Mouse (Mus musculus) stomach, embryonic 14.5 days (tissue): ENCODE results near the gene Agap2. TPM values are rescaled to one million over a fixed set of nuclear protein-coding genes. Genes with fewer than 3 reads are reported as not detected.

Experiments used
- ATAC-seq: fragments of 200-750 bp; cut with Nextera tagmentation; 2 replicates; pipeline ENCODE4 v1.8.0; 2017; ENCODE audit warnings: low read depth, moderate TSS enrichment; ENCODE audit not compliant: insufficient number of reproducible peaks, insufficient read depth, low FRiP score
- H3K27ac ChIP-seq: fragments of 300-500 bp; sonication (generic); 2 replicates; pipeline ENCODE4 v1.5.1; 2014; ENCODE audit warnings: mild to moderate bottlenecking, low read length, moderate library complexity, mixed read lengths
- H3K27me3 ChIP-seq: fragments of 300-500 bp; sonication (generic); 2 replicates; pipeline ENCODE4 v1.6.1; 2014; ENCODE audit warnings: low read length, control low read depth, mixed read lengths; ENCODE audit not compliant: control insufficient read depth, insufficient read depth
- H3K36me3 ChIP-seq: fragments of 300-500 bp; sonication (generic); 2 replicates; pipeline ENCODE4 v1.6.1; 2014; ENCODE audit warnings: mild to moderate bottlenecking, control low read depth, low read length, moderate library complexity, mixed read lengths; ENCODE audit not compliant: control insufficient read depth, insufficient read depth
- H3K4me1 ChIP-seq: fragments of 300-500 bp; sonication (generic); 2 replicates; pipeline ENCODE4 v1.6.1; 2014; ENCODE audit warnings: low read length, control low read depth, mixed read lengths; ENCODE audit not compliant: control insufficient read depth, insufficient read depth
- H3K4me2 ChIP-seq: fragments of 300-500 bp; sonication (generic); replicated peaks from 2 replicates; pipeline ENCODE4 v1.6.1; 2014; ENCODE audit warnings: low read depth, low read length, control low read depth
- H3K4me3 ChIP-seq: fragments of 300-500 bp; sonication (generic); 2 replicates; pipeline ENCODE4 v1.5.1; 2014; ENCODE audit warnings: low read depth, low read length, control low read depth
- H3K9ac ChIP-seq: fragments of 300-500 bp; sonication (generic); replicated peaks from 2 replicates; pipeline ENCODE4 v1.6.1; 2014; ENCODE audit warnings: low read depth, mild to moderate bottlenecking, control low read depth, low read length, moderate library complexity, mixed read lengths
- H3K9me3 ChIP-seq: fragments of 300-500 bp; sonication (generic); 2 replicates; pipeline ENCODE4 v1.6.1; 2016; ENCODE audit warnings: low read depth, low read length, control low read depth; ENCODE audit not compliant: control insufficient read depth
- WGBS: fragments of 180-500 bp; shearing (Covaris S2); extraction: QIAGEN DNeasy Blood & Tissue Kit; methylation state at CpG from one replicate; pipeline ENCODE4 v1.1.7; 2014; 5-methylcytosine and 5-hydroxymethylcytosine counted together
- polyA plus RNA-seq: library from polyadenylated mRNA; unstranded; fragments of >200 nt; fragmentation: Nextera tagmentation; extraction: Ambion mirVana; gene quantifications from 2 replicates; pipeline ENCODE4 v1.2.1, GENCODE M21; 2014

The Agap2 gene
- 0.27 and 0.56 TPM in 2 replicates for polyA plus RNA-seq

DNA sequence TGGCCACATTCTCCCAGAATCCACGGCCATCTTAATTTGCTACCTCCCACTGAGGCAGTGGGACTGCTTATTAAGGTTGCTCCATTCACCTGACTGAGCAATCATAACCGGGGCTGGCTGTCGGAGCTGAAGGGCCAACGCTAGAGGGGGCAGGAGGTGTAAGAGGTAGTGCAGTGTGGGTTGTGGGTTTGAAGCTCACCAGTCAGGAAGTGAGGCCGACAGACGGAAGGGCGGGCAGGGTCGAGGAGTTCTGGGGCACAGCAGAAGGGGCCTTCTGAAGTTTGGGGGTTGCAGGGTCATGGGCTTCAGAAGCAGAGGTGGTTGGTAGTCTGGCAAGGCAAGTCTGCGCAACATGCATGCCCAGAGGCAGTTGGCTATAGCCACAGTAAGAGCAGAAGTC, at the start of gene Agap2:
TSS of gene Agap2 (plus strand) at position 205 of the 400 bp plus-strand sequence.
- H3K36me3 ChIP-seq, result no peaks in the 10 kb centered on the region
- no peak within 1 kb of the TSS for H3K4me3 ChIP-seq
- no peak within 1 kb of the TSS for H3K9ac ChIP-seq
- ATAC-seq, result no peak
- H3K4me1 ChIP-seq, result peaks cover 15% of the 10 kb centered on the region
- H3K27me3 ChIP-seq, result peaks cover 22% of the 10 kb centered on the region
- WGBS, result 60% methylated on average over 9 of the region's 9 CpGs
- no peak within 1 kb of the TSS for H3K27ac ChIP-seq
- no peak within 1 kb of the TSS for H3K4me2 ChIP-seq
- H3K9me3 ChIP-seq, result no peaks in the 10 kb centered on the region

DNA sequence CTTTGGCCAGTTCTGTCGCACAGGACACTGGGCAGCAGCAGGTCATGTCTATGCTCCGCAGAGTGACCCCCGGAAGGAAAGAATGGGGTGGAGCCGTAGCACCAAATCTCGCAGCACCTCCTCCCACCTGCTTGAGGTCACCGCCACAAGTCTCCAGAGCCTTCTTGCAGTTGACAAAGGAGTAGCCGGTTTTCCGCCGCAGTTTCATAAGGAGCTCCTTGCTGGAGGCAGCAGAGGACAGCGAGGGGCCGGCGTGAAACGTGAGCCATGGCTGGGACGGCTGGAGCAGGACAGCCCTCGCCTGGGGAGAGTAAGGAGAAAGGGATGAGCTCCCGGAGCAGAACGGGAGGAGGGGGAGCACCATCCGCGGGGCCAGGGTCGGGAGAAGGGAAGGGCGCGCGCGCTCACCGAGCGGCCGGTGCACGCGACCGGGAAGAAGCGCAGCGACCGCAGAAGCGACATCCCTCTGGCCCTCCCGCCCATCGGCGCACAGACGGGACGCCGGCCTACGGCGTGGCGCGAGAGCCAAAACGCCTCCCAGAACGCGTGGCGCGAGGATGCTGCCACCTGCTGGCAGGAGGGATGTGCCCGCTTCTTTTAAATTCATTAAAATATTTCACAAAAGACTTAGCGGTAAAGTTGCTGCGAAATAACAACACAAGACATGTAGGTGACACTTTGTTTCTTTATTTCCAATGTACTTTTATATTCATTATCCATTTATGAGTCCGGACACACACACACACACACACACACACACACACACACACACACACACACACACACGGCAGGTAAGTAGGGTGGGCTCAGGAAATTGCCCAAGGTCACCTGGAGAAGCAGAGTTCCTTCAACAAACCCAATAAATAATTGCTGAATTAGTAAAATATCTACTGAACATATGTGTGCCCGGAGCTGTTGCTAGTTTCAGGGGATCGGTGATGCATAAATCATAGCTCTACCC, 44.5 kb upstream of the Agap2 start, which contains the start of gene Tsfm:
TSS of gene Tsfm (minus strand) at position 505 of the 961 bp plus-strand sequence.
- no peaks in the 10 kb centered on the region for H3K9me3 ChIP-seq
- no peaks in the 10 kb centered on the region for H3K4me1 ChIP-seq
- no peaks in the 10 kb centered on the region for H3K27me3 ChIP-seq
- 5% methylated on average over 56 of the region's 56 CpGs for WGBS
- H3K4me2 ChIP-seq, result peak within 1 kb of the TSS; percentile 85
- H3K27ac ChIP-seq, result peak within 1 kb of the TSS; percentile 59; the same call in 1 of the 2 replicates
- H3K36me3 ChIP-seq, result peaks cover 22% of the 10 kb centered on the region
- H3K9ac ChIP-seq, result peak within 1 kb of the TSS; percentile 71
- H3K4me3 ChIP-seq, result peak within 1 kb of the TSS; percentile 84
- ATAC-seq, result peak; percentile 88

- H3K9ac ChIP-seq, result no peak overlapping the region
- WGBS, result 73% methylated on average over 8 of the region's 8 CpGs
- H3K27ac ChIP-seq, result no peak overlapping the region
- H3K9me3 ChIP-seq, result no peaks in the 10 kb centered on the region
- no peaks in the 10 kb centered on the region for H3K27me3 ChIP-seq
- H3K36me3 ChIP-seq, result peaks cover 4% of the 10 kb centered on the region
- ATAC-seq, result no peak
- no peaks in the 10 kb centered on the region for H3K4me1 ChIP-seq
- no peak overlapping the region for H3K4me2 ChIP-seq
- H3K4me3 ChIP-seq, result no peak overlapping the region
These were observed 41.8 kb upstream of the Agap2 start for GRCm38 (mm10) chr10:127033301-127033741.

DNA sequence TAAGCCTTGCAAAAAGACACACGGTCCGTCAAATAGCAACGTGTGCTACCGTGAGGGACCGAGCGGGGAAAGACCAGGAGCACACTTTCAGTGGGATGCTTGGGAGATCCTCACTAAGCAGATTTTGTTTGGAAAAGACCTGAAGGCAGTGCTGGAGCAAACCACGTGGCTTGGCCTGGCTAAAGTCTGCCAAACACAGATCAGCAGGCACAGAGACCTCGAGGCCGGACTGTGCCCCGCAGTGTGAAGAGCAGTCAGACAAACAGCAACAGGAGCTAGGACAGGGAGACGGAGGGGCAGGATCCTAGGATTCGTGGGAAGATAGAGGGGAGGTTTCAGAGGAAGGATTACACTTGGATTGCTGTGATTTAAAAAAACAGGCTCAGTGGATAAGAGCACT, 38.8 kb upstream of the Agap2 start:
- 76% methylated on average over 12 of the region's 12 CpGs for WGBS
- ATAC-seq, result no peak
- no peak overlapping the region for H3K27ac ChIP-seq
- H3K4me1 ChIP-seq, result no peaks in the 10 kb centered on the region
- H3K36me3 ChIP-seq, result no peaks in the 10 kb centered on the region
- no peak overlapping the region for H3K4me2 ChIP-seq
- no peak overlapping the region for H3K4me3 ChIP-seq
- H3K9ac ChIP-seq, result no peak overlapping the region
- no peaks in the 10 kb centered on the region for H3K9me3 ChIP-seq
- no peaks in the 10 kb centered on the region for H3K27me3 ChIP-seq

- H3K4me3 ChIP-seq, result no peak overlapping the region
- no peak for ATAC-seq
- no peak overlapping the region for H3K4me2 ChIP-seq
- no peak overlapping the region for H3K27ac ChIP-seq
- no peaks in the 10 kb centered on the region for H3K9me3 ChIP-seq
- peaks cover under 1% of the 10 kb centered on the region; the same call in 1 of the 2 replicates for H3K4me1 ChIP-seq
- H3K36me3 ChIP-seq, result no peaks in the 10 kb centered on the region
- no peaks in the 10 kb centered on the region for H3K27me3 ChIP-seq
- H3K9ac ChIP-seq, result no peak overlapping the region
- WGBS, result 76% methylated on average over 12 of the region's 12 CpGs
These were observed 37.4 kb upstream of the Agap2 start for GRCm38 (mm10) chr10:127037641-127038040.

DNA sequence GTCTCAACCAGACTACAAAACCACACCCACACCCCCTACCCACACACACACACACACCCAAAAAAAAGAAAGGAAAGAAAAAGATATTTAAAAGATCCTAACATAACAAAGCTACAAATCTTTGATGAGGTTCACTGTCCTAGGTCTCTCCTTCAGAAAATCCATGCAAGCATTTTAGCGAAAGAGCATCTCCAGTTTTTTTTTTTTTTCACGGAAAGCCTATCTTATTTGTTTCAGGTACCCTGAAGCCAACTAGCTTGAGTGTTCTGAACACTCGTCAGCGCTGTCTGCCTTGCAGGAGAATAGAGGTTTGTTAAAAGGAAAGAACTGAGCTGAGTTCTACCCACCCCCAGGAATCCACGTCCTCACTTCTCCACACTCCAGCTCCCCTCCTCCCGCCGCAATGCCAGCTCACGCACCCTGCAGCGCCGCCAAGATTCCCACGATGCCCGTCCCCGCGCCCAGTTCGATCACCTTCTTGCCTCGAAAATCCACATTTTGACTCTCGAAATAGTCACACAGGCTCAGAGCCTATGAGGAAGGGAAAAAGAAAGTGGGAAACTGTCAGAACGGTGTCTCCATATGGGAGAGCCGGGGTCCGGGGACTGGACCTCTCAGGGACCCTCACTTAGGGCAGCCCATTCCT, 34.4 kb upstream of the Agap2 start:
- H3K27me3 ChIP-seq, result no peaks in the 10 kb centered on the region
- H3K36me3 ChIP-seq, result peaks cover 2% of the 10 kb centered on the region; the same call in 1 of the 2 replicates
- H3K4me3 ChIP-seq, result peak overlapping the region; percentile 72
- peak overlapping the region; percentile 99 for H3K4me2 ChIP-seq
- no peak overlapping the region; the same call in 1 of the 2 replicates for H3K27ac ChIP-seq
- peak overlapping the region; percentile 60 for H3K9ac ChIP-seq
- no peak for ATAC-seq
- peaks cover 5% of the 10 kb centered on the region for H3K4me1 ChIP-seq
- no peaks in the 10 kb centered on the region for H3K9me3 ChIP-seq
- 1% methylated on average over 20 of the region's 20 CpGs for WGBS

GRCm38 (mm10) chr10:127041274-127041766, 33.8 kb upstream of the Agap2 start, which contains the start of the genes Mettl1 and Eef1akmt3:
Gene Mettl1 (plus strand): TSS chr10:127041414.
Gene Eef1akmt3 (minus strand): TSS chr10:127041513.
- Histone ChIP-seq H3K4me3 (peak within 1 kb of the TSS; percentile 72), H3K27me3 (no peaks in the 10 kb centered on the region), H3K4me2 (peak within 1 kb of the TSS; percentile 99), H3K9ac (peak within 1 kb of the TSS; percentile 60), H3K9me3 (no peaks in the 10 kb centered on the region), H3K4me1 (peaks cover 5% of the 10 kb centered on the region), H3K27ac (peak within 1 kb of the TSS; percentile 52), H3K36me3 (peaks cover 2% of the 10 kb centered on the region; the same call in 1 of the 2 replicates)
- ATAC-seq, result peak; percentile 60; the same call in 1 of the 2 replicates
- under 1% methylated on average over 28 of the region's 28 CpGs for WGBS

DNA sequence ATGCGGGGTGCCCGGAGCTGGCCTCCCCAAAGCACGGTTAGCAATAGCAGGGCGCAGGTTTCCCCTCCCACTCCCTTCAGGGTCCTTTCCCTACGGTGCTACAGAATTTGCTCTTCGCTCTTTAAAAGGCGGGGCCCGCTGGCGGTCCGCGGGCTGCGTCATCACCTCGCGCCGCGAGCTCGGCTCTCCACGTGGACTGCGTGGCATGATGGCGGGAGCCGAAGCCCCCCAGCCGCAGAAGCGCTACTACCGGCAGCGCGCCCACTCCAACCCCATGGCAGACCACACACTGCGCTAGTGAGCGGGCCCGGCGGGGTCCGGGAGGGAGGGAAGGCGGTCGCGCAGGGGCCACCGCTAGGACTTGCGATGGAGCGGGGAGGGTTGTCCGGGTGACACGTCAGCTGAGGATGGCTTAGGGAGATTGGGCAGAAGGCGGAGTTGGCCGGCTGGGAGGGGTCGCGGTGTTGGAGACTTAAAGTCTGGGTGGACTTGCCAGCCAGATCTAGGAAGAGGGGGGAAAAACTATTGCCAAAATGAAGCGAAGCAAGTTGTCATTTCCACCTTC, 33.2 kb upstream of the Agap2 start:
- Histone ChIP-seq H3K27ac (peak overlapping the region; percentile 52), H3K4me1 (peaks cover 5% of the 10 kb centered on the region), H3K27me3 (no peaks in the 10 kb centered on the region), H3K4me3 (peak overlapping the region; percentile 72), H3K4me2 (peak overlapping the region; percentile 99), H3K36me3 (peaks cover 2% of the 10 kb centered on the region; the same call in 1 of the 2 replicates), H3K9ac (peak overlapping the region; percentile 60), H3K9me3 (no peaks in the 10 kb centered on the region)
- under 1% methylated on average over 44 of the region's 44 CpGs for WGBS
- peak; percentile 83 for ATAC-seq
